Mouse (Mus musculus): ENCODE data around the gene Stra6. TPM values are rescaled to one million over a fixed set of nuclear protein-coding genes. Genes with fewer than 3 reads are reported as not detected.

Stra6 gene
- polyA plus RNA-seq, 1 experiment from 2014 or later: 10.1 TPM

DNA sequence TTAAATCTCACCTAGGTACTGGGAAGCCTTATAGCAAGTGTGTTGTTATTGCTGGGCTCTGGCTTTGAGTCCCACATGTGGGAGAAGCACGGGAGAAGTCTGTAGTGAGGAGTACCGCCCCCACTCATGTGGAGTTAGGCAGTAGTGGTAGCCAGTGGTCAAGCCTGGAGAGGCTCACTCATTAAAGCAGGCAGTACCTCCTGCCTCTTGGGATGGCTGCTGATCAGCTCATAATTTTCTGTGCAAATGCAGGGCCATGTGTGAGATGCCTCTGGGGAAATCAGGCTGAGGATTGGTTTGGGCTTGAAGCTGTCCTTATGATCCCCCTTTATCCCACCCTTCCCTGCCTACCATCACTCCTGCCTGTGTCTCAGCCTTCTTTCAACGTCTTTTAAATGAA, 11.0 kb downstream of the Stra6 start:
- H3K27me3 ChIP-seq (ENCODE audit: control insufficient read depth, insufficient read depth, low read length): no peaks in the 10 kb centered on the region
- H3K4me1 ChIP-seq (ENCODE audit: control insufficient read depth, insufficient read depth, low read length): peaks cover 20% of the 10 kb centered on the region
- WGBS: 36% methylated on average over 3 of the region's 3 CpGs
- ATAC-seq (ENCODE audit: low FRiP score, low TSS enrichment) (no peak), DNase-seq (peak; percentile 50)
- H3K27ac ChIP-seq (replicated peaks; ENCODE audit: low read depth, low read length): no peak overlapping the region
- H3K9ac ChIP-seq (replicated peaks; ENCODE audit: low read length): no peak overlapping the region
- no peaks in the 10 kb centered on the region for H3K9me3 ChIP-seq (ENCODE audit: control insufficient read depth, low read length)
- H3K4me3 ChIP-seq (replicated peaks; ENCODE audit: low read depth, low read length): no peak overlapping the region
- H3K4me2 ChIP-seq (ENCODE audit: low read length): no peak overlapping the region
- H3K36me3 ChIP-seq (ENCODE audit: control insufficient read depth, insufficient read depth, low read length): no peaks in the 10 kb centered on the region

DNA sequence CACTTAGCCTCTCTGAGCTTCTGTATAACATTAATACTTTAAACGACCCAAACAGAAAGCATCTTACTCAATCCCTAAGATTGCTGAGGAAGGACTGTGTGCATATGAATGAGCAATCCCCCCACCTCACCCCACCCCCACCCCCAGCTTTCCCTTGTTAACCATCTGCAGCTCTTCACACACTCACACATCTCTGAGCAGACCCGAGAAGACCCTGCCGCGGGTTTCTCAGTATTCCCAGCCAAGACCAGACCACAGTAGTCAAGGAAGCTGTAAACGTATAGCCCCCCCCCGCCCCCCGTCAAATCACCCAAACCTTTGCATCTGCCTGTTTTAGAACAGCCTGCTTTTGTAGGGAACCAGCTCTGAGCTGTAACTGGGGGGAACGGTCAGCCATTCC, 21.0 kb downstream of the Stra6 start:
- ATAC-seq (ENCODE audit: low FRiP score, low TSS enrichment) (no peak), DNase-seq (no peak)
- Histone ChIP-seq H3K4me2 (ENCODE audit: low read length) (no peak overlapping the region), H3K36me3 (ENCODE audit: control insufficient read depth, insufficient read depth, low read length) (no peaks in the 10 kb centered on the region), H3K4me1 (ENCODE audit: control insufficient read depth, insufficient read depth, low read length) (peaks cover 43% of the 10 kb centered on the region), H3K4me3 (replicated peaks; ENCODE audit: low read depth, low read length) (no peak overlapping the region), H3K9ac (replicated peaks; ENCODE audit: low read length) (no peak overlapping the region), H3K27ac (replicated peaks; ENCODE audit: low read depth, low read length) (peak overlapping the region; percentile 37; the same call in 1 of the 2 replicates), H3K9me3 (ENCODE audit: control insufficient read depth, low read length) (no peaks in the 10 kb centered on the region), H3K27me3 (ENCODE audit: control insufficient read depth, insufficient read depth, low read length) (no peaks in the 10 kb centered on the region)
- WGBS: 16% methylated on average over 8 of the region's 8 CpGs

DNA sequence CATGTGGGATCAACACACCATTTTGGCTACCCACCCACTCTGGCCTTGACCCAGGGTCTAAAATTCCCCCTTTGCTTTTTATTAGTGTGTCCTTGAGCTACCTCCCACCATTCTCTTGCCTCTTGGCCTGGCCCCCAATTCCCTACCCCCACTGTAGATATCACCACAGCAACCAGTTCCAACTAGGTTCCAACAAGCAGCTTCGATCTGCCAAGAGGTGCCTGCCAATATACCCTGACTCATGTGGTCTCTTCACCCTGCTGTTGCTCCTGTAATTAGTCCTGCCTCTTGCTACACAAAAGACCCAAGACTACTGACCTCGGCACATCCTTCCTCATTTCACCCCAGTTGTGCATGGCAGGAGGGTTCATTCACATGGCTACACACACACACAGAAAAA, 21.5 kb downstream of the Stra6 start:
- H3K27me3 ChIP-seq (ENCODE audit: control insufficient read depth, insufficient read depth, low read length): no peaks in the 10 kb centered on the region
- no peak overlapping the region for H3K4me3 ChIP-seq (replicated peaks; ENCODE audit: low read depth, low read length)
- no peaks in the 10 kb centered on the region for H3K9me3 ChIP-seq (ENCODE audit: control insufficient read depth, low read length)
- DNase-seq (peak; percentile 50), ATAC-seq (ENCODE audit: low FRiP score, low TSS enrichment) (peak; percentile 60)
- 7% methylated on average over 2 of the region's 2 CpGs for WGBS
- H3K36me3 ChIP-seq (ENCODE audit: control insufficient read depth, insufficient read depth, low read length): no peaks in the 10 kb centered on the region
- no peak overlapping the region for H3K4me2 ChIP-seq (ENCODE audit: low read length)
- peaks cover 43% of the 10 kb centered on the region for H3K4me1 ChIP-seq (ENCODE audit: control insufficient read depth, insufficient read depth, low read length)
- peak overlapping the region; percentile 37; the same call in 1 of the 2 replicates for H3K27ac ChIP-seq (replicated peaks; ENCODE audit: low read depth, low read length)
- H3K9ac ChIP-seq (replicated peaks; ENCODE audit: low read length): no peak overlapping the region

DNA sequence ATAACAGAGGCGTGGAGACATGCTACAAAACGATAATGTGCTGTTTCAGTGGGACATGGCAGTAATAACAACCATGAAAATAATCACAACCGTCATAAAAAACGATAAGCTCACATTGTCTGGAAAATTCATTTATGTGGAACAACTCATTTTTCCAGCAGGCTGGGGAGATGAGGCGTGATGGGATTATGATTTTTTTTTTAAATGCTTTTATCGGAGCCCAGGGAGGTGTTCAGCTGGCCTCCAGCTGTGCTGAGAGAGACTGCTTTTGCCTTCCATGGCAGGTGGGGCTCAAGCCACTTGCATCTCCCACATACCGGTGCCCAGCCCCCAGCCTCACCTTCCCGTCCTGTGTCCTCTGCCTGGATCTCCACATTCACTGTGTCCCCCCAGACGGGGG, 22.6 kb downstream of the Stra6 start:
- Histone ChIP-seq H3K27me3 (ENCODE audit: control insufficient read depth, insufficient read depth, low read length) (no peaks in the 10 kb centered on the region), H3K9me3 (ENCODE audit: control insufficient read depth, low read length) (no peaks in the 10 kb centered on the region), H3K4me3 (replicated peaks; ENCODE audit: low read depth, low read length) (no peak overlapping the region), H3K4me1 (ENCODE audit: control insufficient read depth, insufficient read depth, low read length) (peaks cover 43% of the 10 kb centered on the region), H3K36me3 (ENCODE audit: control insufficient read depth, insufficient read depth, low read length) (no peaks in the 10 kb centered on the region), H3K27ac (replicated peaks; ENCODE audit: low read depth, low read length) (peak overlapping the region; percentile 37), H3K9ac (replicated peaks; ENCODE audit: low read length) (no peak overlapping the region), H3K4me2 (ENCODE audit: low read length) (no peak overlapping the region)
- no peak for ATAC-seq (ENCODE audit: low FRiP score, low TSS enrichment)
- 16% methylated on average over 9 of the region's 9 CpGs for WGBS
- peak; percentile 58 for DNase-seq

DNA sequence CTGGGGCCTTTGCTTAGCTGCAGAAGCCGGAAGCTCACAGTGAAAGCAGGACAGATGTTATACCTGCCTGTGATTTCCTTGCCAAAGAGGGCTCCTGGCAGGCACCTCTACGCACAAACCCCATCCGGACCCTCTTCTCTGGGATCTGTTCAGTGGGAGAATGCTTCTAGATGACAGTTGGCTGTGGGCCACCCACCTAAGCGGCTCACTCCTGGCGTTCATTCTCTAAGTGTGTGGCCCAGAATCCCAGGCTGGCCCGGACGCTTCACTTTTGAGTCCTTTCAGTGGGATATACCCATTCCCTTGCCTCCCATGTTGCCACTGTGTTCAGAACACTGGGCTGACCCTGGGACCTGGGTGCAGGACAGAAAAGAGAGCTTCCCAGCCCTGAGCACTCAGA, 23.3 kb downstream of the Stra6 start:
- H3K9ac ChIP-seq (replicated peaks; ENCODE audit: low read length): no peak overlapping the region
- 58% methylated on average over 7 of the region's 7 CpGs for WGBS

DNA sequence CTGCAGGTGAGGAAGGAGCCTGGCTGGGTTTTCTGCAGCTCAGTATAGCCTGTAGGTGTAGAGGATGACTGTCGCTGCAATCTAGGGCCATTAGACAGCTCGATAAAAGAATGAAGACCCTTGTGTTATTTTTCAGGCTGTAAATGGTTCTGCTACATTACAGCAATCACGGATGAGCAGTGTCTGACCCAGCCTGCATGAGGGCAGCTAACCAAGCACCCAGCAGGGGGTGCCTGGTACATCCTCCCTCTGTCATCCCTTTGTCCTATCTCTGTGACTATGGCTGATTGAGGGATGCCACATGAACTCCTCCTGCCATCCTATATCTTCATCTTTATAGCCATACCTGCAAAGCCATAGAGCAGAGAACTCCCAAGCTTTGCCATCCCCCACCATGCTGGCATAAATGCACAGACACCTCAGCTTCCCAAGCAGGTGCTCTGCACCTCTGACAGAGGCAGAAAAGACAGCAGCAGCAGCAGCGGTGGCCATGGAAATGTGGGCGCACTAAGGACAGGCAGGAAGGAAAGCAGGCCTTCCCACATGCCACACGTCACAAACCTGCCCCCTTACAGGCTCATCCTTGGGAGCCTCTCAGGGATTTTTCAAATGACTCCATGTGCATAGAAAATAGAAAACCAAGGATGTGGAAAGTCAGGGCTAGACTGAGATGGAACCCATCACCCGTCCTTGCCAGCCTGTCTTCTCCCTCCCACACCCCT, 23.9 kb downstream of the Stra6 start:
- H3K27ac ChIP-seq (replicated peaks; ENCODE audit: low read depth, low read length): peak overlapping the region; percentile 37
- ATAC-seq (ENCODE audit: low FRiP score, low TSS enrichment) (no peak), DNase-seq (peak; percentile 26)
- no peaks in the 10 kb centered on the region for H3K36me3 ChIP-seq (ENCODE audit: control insufficient read depth, insufficient read depth, low read length)
- peaks cover 40% of the 10 kb centered on the region for H3K4me1 ChIP-seq (ENCODE audit: control insufficient read depth, insufficient read depth, low read length)
- no peaks in the 10 kb centered on the region for H3K9me3 ChIP-seq (ENCODE audit: control insufficient read depth, low read length)
- H3K27me3 ChIP-seq (ENCODE audit: control insufficient read depth, insufficient read depth, low read length): no peaks in the 10 kb centered on the region
- no peak overlapping the region for H3K9ac ChIP-seq (replicated peaks; ENCODE audit: low read length)
- no peak overlapping the region for H3K4me2 ChIP-seq (ENCODE audit: low read length)
- no peak overlapping the region for H3K4me3 ChIP-seq (replicated peaks; ENCODE audit: low read depth, low read length)
- WGBS: 64% methylated on average over 7 of the region's 7 CpGs

More for the DNA sequence above, 23.3 kb downstream of the Stra6 start:
- H3K4me1 ChIP-seq (ENCODE audit: control insufficient read depth, insufficient read depth, low read length): peaks cover 40% of the 10 kb centered on the region
- no peaks in the 10 kb centered on the region for H3K36me3 ChIP-seq (ENCODE audit: control insufficient read depth, insufficient read depth, low read length)
- H3K9me3 ChIP-seq (ENCODE audit: control insufficient read depth, low read length): no peaks in the 10 kb centered on the region
- ATAC-seq (ENCODE audit: low FRiP score, low TSS enrichment): no peak
- H3K27me3 ChIP-seq (ENCODE audit: control insufficient read depth, insufficient read depth, low read length): no peaks in the 10 kb centered on the region
- no peak overlapping the region for H3K4me3 ChIP-seq (replicated peaks; ENCODE audit: low read depth, low read length)
- no peak overlapping the region for H3K4me2 ChIP-seq (ENCODE audit: low read length)
- H3K27ac ChIP-seq (replicated peaks; ENCODE audit: low read depth, low read length): peak overlapping the region; percentile 37
- no peak for DNase-seq

DNA sequence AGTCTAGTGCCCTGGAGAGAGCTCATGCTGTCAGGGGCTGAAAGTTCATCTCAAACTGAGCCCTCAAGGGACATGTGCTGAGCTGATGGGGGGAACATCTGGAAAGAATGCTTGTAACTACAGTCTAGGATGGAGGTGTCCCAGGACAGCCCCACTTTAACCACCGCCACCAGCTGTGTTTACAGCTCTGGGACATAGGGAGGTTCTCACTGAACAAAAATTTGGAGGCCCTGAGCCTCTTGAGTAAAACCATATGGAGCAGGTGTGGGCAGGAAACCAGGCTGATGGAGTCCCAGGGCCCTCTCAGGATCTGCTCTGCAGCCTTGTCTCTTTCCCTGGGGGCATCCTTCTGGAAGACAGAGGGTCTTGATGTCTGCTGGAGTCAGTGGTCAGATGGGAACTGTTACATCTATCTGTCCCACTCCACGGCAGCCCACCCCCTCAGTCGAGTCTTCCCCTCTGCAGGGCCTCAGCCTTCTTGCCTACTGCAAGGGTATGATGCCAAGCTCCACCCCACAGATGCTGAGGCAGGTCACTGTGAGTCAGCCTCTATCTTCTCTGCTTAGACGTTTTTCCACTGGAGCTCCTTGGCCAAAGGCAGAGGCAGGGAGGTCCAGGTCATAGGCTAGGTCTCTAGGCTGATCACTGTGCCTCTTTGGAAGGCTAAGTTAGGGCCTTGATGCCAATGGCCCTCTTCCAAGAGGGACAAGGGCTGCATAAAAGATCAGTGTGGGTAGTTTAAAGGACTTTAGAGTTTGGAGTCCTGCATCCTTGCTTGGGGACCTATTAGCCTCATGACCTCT, 28.2 kb downstream of the Stra6 start:
- H3K4me1 ChIP-seq (ENCODE audit: control insufficient read depth, insufficient read depth, low read length): peaks cover 18% of the 10 kb centered on the region
- H3K4me2 ChIP-seq (ENCODE audit: low read length): no peak overlapping the region
- no peak overlapping the region for H3K9ac ChIP-seq (replicated peaks; ENCODE audit: low read length)
- DNase-seq (no peak), ATAC-seq (ENCODE audit: low FRiP score, low TSS enrichment) (no peak)
- no peaks in the 10 kb centered on the region for H3K9me3 ChIP-seq (ENCODE audit: control insufficient read depth, low read length)
- no peaks in the 10 kb centered on the region for H3K36me3 ChIP-seq (ENCODE audit: control insufficient read depth, insufficient read depth, low read length)
- H3K4me3 ChIP-seq (replicated peaks; ENCODE audit: low read depth, low read length): no peak overlapping the region
- no peaks in the 10 kb centered on the region for H3K27me3 ChIP-seq (ENCODE audit: control insufficient read depth, insufficient read depth, low read length)
- no peak overlapping the region for H3K27ac ChIP-seq (replicated peaks; ENCODE audit: low read depth, low read length)
- 80% methylated on average over 4 of the region's 4 CpGs for WGBS

DNA sequence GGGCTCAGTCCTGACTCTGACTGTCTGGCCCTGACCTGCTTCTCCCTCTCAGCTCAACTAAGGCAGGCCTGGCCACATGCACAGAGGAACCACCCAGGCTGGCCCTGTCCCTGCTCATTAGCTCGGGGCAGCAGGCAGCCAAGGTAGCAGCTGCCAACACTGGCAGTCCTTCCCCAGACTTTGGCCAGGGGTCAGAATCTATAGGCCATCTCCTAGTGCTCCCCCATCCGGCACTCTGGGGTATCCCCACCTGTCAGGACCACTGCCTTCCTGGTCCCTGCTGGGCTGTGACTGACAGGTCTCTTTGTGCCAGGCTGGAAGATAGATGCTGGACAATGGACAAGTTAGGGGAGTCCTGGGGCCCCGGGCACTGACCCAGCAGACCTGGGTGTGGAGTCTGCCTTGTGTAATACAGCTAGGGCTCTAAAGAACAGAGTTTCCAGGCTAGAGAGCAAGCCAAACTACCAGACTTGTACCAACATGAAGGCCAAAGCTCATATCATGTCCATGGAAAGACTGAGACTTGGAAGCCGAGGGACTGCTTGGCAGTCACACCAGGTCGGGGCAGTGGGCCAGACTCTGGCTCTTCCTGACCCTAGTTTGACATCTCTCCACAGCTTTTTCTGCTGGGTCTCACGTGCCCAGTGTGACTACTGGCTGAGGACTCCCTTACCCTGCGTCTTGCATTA, 29.1 kb downstream of the Stra6 start:
- Histone ChIP-seq H3K9me3 (ENCODE audit: control insufficient read depth, low read length) (no peaks in the 10 kb centered on the region), H3K4me3 (replicated peaks; ENCODE audit: low read depth, low read length) (no peak overlapping the region), H3K4me1 (ENCODE audit: control insufficient read depth, insufficient read depth, low read length) (peaks cover 18% of the 10 kb centered on the region), H3K27ac (replicated peaks; ENCODE audit: low read depth, low read length) (no peak overlapping the region), H3K27me3 (ENCODE audit: control insufficient read depth, insufficient read depth, low read length) (no peaks in the 10 kb centered on the region), H3K36me3 (ENCODE audit: control insufficient read depth, insufficient read depth, low read length) (no peaks in the 10 kb centered on the region), H3K9ac (replicated peaks; ENCODE audit: low read length) (no peak overlapping the region), H3K4me2 (ENCODE audit: low read length) (no peak overlapping the region)
- WGBS: 61% methylated on average over 7 of the region's 7 CpGs
- DNase-seq (no peak), ATAC-seq (ENCODE audit: low FRiP score, low TSS enrichment) (no peak)

Data from midbrain, embryonic 14.5 days (tissue).